Mouse (Mus musculus): ENCODE results near the gene Glipr1. TPM values are rescaled to one million over a fixed set of nuclear protein-coding genes. Genes with fewer than 3 reads are reported as not detected.

The Glipr1 gene
- polyA plus RNA-seq, 1 experiment from 2014 or later: 2.7 TPM

DNA sequence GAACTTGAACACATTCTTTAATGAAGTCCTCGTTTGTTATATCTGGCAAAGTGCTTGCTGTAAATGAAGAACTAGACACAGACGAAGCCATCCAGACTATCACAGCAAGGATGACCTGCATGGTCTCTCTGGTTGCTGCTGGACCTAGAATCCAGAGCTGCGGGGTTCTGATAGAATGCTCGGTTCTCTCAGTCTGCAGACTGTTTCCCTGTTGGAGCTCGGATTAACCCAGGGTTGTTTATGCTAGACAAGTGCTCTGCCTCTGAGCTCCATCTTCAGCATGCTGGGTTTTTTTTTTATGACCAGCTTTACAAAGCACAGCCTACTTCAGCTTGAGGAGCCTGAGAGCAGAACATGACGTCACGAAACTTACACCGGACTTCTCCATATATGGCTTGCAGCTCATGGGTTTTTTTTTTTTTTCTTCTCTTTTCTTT, 5.5 kb downstream of the Glipr1 start:
- Histone ChIP-seq H3K27ac (no peak overlapping the region), H3K9me3 (no peaks in the 10 kb centered on the region), H3K9ac (no peak overlapping the region), H3K4me1 (0 out of 2 replicates have a peak, but pooled peaks cover 4% of the 10 kb centered on the region), H3K4me3 (no peak overlapping the region), H3K36me3 (no peaks in the 10 kb centered on the region), H3K4me2 (replicated peaks) (no peak overlapping the region), H3K27me3 (no peaks in the 10 kb centered on the region)
- WGBS: 57% methylated on average over 8 of the region's 8 CpGs
- ATAC-seq (ENCODE audit: low FRiP score, low read depth): no peak

DNA sequence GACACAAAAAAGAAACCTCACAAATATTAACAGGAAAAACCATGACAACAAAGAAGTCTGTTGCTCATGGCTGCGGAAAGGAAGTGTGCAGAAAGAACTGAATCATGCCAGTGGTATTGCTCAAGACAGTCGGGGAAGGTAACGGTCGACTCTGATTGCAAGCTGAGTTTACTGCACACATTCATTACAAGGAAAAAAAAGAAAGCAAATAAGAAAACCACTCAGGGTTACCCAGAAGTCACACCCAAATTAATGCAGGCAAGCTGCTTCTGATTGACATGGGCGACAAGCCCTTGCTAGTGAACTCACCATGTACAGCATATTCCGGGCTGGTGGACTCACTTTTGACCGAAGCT, 5.9 kb downstream of the Glipr1 start:
- Histone ChIP-seq H3K36me3 (no peaks in the 10 kb centered on the region), H3K9me3 (no peaks in the 10 kb centered on the region), H3K9ac (no peak overlapping the region), H3K4me1 (0 out of 2 replicates have a peak, but pooled peaks cover 4% of the 10 kb centered on the region), H3K4me2 (replicated peaks) (no peak overlapping the region), H3K27ac (no peak overlapping the region), H3K4me3 (no peak overlapping the region), H3K27me3 (no peaks in the 10 kb centered on the region)
- ATAC-seq (ENCODE audit: low FRiP score, low read depth): no peak
- WGBS: 85% methylated on average over 7 of the region's 7 CpGs

DNA sequence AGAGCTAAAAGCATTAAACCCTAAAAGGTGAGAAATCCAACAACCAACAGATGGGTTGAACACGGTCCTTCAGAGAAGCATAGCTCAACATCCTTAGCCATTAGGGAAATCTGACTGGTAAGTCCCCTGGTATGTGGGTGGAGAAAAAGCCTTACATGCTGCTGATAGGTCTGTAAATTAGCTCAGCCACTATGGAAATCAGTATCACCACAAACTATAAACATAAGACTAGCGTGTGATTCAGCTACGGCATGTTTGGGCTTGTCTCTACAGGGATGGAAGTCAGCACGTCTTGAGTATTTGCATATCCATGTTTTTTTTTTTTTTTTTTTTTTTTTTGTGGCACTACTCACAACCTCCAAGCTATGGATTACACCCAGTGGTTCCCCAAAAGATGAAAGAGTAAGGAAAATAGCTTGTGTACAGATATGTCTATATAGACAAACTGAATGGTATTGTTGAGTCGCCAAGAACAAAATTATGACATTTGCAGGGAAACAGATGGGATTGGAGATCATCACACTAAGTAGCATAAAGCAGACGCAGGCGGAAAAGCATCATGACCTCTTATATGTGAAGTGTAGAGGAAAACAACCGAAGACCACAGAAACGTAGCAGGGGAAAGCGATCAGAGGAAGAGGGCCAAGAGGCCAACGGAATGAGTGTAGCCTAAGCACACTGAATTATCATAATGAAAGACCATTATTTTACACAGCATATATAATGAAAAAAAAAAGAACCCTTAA, 6.5 kb downstream of the Glipr1 start:
- Histone ChIP-seq H3K4me2 (replicated peaks) (no peak overlapping the region), H3K9me3 (no peaks in the 10 kb centered on the region), H3K9ac (no peak overlapping the region), H3K4me3 (no peak overlapping the region), H3K36me3 (no peaks in the 10 kb centered on the region), H3K27ac (no peak overlapping the region), H3K4me1 (0 out of 2 replicates have a peak, but pooled peaks cover 4% of the 10 kb centered on the region), H3K27me3 (no peaks in the 10 kb centered on the region)
- 87% methylated on average over 11 of the region's 11 CpGs for WGBS
- no peak for ATAC-seq (ENCODE audit: low FRiP score, low read depth)

DNA sequence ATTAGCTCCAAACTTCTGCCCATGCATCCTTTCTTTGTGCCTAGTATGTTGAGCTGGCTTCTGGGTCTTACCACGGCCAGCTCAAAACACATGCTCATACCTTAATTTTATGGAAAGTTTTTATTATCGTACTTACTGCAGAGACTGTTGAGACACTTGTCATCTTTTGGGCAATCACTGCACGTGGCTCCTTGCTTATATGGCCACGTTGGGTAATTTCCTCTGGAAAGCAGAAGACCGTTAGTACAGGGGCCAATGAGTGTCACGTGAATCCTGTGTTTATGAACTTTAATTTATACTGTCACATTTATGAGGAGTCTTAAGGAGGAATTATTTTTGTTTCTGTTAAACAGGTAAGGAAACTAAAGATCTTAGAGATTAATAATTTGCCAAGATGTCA, 16.0 kb downstream of the Glipr1 start:
- H3K27me3 ChIP-seq: no peaks in the 10 kb centered on the region
- no peaks in the 10 kb centered on the region for H3K9me3 ChIP-seq
- no peak overlapping the region for H3K4me2 ChIP-seq (replicated peaks)

DNA sequence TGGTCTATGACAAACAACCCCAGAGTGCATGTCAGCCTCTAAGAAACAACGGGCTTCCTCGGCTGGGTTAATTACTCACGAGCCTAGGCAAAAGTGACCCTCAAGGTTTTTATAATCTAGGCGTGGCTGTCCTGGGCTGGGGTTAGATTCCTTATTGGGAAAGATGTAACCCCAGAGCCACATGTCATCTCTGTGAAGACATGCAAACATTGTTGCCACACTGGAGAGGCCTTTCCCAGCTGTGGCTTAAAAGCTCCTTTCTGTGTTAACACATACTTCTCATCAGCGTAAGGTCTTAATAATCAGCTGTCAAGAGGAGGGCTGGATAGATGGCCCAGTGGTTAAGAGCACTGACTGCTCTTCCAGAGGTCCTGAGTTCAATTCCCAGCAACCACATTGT, 19.4 kb downstream of the Glipr1 start:
- Histone ChIP-seq H3K27me3 (no peaks in the 10 kb centered on the region), H3K27ac (no peak overlapping the region), H3K36me3 (peaks cover 77% of the 10 kb centered on the region), H3K4me3 (no peak overlapping the region), H3K9me3 (no peaks in the 10 kb centered on the region), H3K4me1 (no peaks in the 10 kb centered on the region), H3K4me2 (replicated peaks) (no peak overlapping the region), H3K9ac (no peak overlapping the region)
- 89% methylated on average over 5 of the region's 5 CpGs for WGBS
- no peak for ATAC-seq (ENCODE audit: low FRiP score, low read depth)

More for the DNA sequence above, 16.0 kb downstream of the Glipr1 start:
- Histone ChIP-seq H3K27ac (no peak overlapping the region), H3K9ac (no peak overlapping the region), H3K4me1 (no peaks in the 10 kb centered on the region), H3K4me3 (no peak overlapping the region), H3K36me3 (peaks cover 50% of the 10 kb centered on the region)
- ATAC-seq (ENCODE audit: low FRiP score, low read depth): no peak
- WGBS: 82% methylated on average over 6 of the region's 6 CpGs

DNA sequence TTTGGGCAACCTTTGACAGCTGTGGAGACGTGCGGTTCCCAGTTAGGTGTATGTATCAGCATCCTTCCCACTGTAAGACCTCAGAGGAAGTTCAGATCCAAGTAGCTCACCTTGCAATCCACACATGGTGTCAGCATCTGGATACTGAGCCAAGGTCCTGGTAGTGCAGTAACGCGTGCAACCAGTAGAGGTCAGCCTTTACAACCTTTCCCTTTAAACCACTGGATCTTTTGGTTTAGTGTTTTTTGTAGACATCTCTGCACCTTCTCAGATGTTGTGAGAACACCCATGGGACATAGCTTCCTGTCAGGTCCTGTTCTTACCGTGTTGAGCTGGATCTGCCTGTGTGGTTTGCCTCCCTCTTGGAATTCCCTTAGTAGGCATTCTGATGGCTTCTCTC, 24.8 kb downstream of the Glipr1 start:
- Histone ChIP-seq H3K4me3 (no peak overlapping the region), H3K4me1 (peaks cover 8% of the 10 kb centered on the region), H3K9ac (no peak overlapping the region), H3K27ac (no peak overlapping the region), H3K27me3 (no peaks in the 10 kb centered on the region), H3K9me3 (no peaks in the 10 kb centered on the region), H3K36me3 (peaks cover 54% of the 10 kb centered on the region), H3K4me2 (replicated peaks) (no peak overlapping the region)
- whole genome bisulfite sequencing: 40% methylated on average over 5 of the region's 5 CpGs
- peak; percentile 54; the same call in 1 of the 2 replicates for ATAC-seq (ENCODE audit: low FRiP score, low read depth)

DNA sequence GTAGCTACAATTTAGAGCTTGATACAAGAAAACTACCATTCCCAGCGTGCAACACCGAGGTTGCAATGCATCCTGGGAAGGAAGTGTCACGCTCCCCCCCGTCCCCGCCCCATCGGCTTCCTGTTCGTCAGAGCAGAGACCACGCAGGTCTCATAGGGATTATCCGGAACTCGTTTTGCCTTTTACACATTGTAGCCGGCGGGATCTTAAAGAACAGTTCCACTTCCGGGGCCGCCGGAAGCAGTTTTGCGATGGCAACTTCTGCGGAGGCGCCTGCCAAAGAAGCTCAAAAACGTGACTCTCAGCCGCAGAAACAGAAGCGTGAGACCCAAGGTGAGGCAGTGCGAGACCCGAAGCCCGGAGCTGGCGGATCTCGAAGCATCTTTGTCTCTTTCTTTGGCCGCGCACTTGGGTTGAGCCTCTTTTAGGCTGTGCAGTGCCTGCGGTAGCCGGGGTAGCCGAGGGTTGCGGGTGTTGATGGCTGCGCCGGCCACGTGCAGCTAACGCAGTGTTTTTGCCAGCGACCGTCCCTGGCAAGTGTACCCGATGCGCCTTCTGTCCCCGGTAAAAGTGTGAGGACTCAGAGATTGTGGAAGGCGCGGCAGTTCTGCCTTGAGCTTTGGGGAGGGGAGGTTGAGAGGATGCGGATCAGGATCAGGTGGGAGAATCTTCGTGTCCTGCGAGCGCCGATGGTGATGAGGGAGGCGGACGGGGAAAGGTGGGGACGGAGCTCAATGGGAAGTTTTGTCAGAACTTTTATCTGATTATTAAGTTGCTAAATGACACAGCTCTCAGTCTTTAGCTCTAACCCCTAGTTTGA, 29.7 kb downstream of the Glipr1 start, which contains the start of gene Krr1:
Krr1 (plus strand) TSS at position 123 of the 820 bp plus-strand sequence.
- Histone ChIP-seq H3K4me2 (replicated peaks) (peak within 1 kb of the TSS; percentile 84), H3K9ac (peak within 1 kb of the TSS; percentile 88), H3K36me3 (peaks cover 13% of the 10 kb centered on the region), H3K9me3 (no peaks in the 10 kb centered on the region), H3K4me3 (peak within 1 kb of the TSS; percentile 92), H3K27me3 (peaks cover 3% of the 10 kb centered on the region; the same call in 1 of the 2 replicates), H3K27ac (peak within 1 kb of the TSS; percentile 48; the same call in 1 of the 2 replicates), H3K4me1 (peaks cover 8% of the 10 kb centered on the region)
- WGBS: under 1% methylated on average over 51 of the region's 51 CpGs
- ATAC-seq (ENCODE audit: low FRiP score, low read depth): peak; percentile 98

DNA sequence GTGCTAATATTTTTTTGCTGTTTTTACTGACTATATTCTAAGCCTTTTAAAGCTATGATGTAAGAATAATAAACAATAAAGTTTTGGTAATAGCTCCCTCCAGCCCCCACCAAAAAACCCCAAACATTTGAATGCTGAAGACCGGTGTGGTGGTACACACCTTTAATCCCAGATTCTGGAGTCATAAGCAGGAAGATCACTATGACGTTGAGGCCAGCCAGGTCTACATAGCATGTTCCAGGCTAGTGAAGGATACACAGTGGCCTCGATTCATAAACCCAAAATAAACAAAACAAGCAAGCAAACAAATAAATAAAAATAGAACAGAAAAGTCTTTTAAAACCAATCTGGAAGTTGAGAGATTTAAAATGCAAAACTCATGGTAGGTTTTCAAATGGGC, 30.5 kb downstream of the Glipr1 start:
- WGBS: 80% methylated on average over 3 of the region's 3 CpGs
- H3K27ac ChIP-seq: no peak overlapping the region
- H3K36me3 ChIP-seq: peaks cover 10% of the 10 kb centered on the region
- no peaks in the 10 kb centered on the region for H3K9me3 ChIP-seq
- 0 out of 2 replicates have a peak, but pooled peaks have one; percentile 26 for ATAC-seq (ENCODE audit: low FRiP score, low read depth)
- no peak overlapping the region for H3K4me3 ChIP-seq
- peak overlapping the region; percentile 84 for H3K4me2 ChIP-seq (replicated peaks)
- H3K4me1 ChIP-seq: peaks cover 8% of the 10 kb centered on the region
- H3K27me3 ChIP-seq: peaks cover 3% of the 10 kb centered on the region; the same call in 1 of the 2 replicates
- H3K9ac ChIP-seq: no peak overlapping the region

DNA sequence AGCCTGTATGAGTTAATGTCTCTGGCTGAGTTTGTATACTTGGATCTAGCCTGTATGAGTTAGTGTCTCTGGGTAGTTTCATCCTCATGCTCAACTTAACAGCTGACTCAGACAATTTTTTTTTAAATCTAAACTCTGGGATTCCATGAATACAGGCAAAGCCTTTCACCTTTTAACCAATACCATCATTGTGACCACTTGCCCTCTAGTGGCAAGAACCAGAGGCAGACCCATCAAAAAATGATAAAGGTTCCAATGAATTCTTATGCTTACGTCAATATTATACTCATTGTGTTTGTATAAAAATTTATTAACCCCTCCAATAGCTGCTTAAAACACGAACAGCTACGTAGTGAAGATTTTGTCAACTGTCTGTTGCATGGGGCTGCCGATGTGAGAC, 36.0 kb downstream of the Glipr1 start:
- no peaks in the 10 kb centered on the region for H3K9me3 ChIP-seq
- no peak overlapping the region for H3K4me3 ChIP-seq
- H3K36me3 ChIP-seq: no peaks in the 10 kb centered on the region
- peaks cover 3% of the 10 kb centered on the region; the same call in 1 of the 2 replicates for H3K27me3 ChIP-seq
- no peak overlapping the region for H3K4me2 ChIP-seq (replicated peaks)
- no peak overlapping the region for H3K27ac ChIP-seq
- no peaks in the 10 kb centered on the region for H3K4me1 ChIP-seq
- 58% methylated on average over 4 of the region's 4 CpGs for WGBS
- no peak overlapping the region for H3K9ac ChIP-seq
- no peak for ATAC-seq (ENCODE audit: low FRiP score, low read depth)

DNA sequence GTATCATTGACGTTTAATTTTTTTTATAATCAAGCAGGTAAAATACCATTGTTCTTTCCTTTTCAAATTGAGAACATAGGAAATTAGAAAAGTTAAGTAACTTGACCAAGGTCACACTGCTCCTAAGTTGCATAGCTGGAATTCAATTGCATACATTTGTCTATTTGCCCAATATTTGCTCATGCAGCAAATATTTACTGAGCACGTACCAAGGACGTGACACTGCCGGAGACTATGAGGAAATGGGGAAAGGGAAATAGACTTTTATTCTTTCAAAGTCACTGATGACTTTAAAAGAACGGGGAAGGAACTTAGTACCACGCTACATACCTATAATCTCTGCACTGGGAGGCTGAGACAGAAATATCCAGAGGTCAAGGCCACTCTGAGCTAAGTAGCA, 42.0 kb downstream of the Glipr1 start:
- no peak for ATAC-seq (ENCODE audit: low FRiP score, low read depth)
- H3K27ac ChIP-seq: no peak overlapping the region

DNA sequence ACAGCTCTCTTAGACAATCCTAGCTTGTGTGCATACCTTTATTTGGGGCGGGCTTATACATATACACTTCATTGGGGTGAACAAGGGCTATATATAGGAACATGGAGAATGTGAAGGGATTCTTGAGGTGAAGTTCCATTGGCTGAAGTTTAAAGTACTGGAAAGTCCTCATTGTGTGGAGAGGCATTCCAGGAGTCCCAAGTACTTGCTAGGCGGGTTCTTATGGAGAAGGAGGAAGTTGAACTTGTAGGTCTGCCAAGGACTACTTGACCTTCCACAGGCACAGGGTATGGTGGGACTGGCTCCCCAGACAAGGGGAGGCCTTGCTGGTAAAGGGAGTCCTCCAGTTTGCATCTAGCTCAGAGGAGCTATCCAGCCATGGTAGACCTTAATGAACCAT, 43.1 kb downstream of the Glipr1 start:
- Histone ChIP-seq H3K27me3 (no peaks in the 10 kb centered on the region), H3K9ac (no peak overlapping the region), H3K36me3 (no peaks in the 10 kb centered on the region), H3K4me1 (no peaks in the 10 kb centered on the region), H3K27ac (no peak overlapping the region), H3K9me3 (no peaks in the 10 kb centered on the region), H3K4me3 (no peak overlapping the region), H3K4me2 (replicated peaks) (no peak overlapping the region)
- 85% methylated on average over 2 of the region's 2 CpGs for WGBS
- no peak for ATAC-seq (ENCODE audit: low FRiP score, low read depth)

More for the DNA sequence above, 42.0 kb downstream of the Glipr1 start:
- Histone ChIP-seq H3K9ac (no peak overlapping the region), H3K9me3 (no peaks in the 10 kb centered on the region), H3K27me3 (no peaks in the 10 kb centered on the region), H3K4me1 (no peaks in the 10 kb centered on the region), H3K4me3 (no peak overlapping the region), H3K4me2 (replicated peaks) (no peak overlapping the region), H3K36me3 (no peaks in the 10 kb centered on the region)
- 90% methylated on average over 6 of the region's 6 CpGs for WGBS

DNA sequence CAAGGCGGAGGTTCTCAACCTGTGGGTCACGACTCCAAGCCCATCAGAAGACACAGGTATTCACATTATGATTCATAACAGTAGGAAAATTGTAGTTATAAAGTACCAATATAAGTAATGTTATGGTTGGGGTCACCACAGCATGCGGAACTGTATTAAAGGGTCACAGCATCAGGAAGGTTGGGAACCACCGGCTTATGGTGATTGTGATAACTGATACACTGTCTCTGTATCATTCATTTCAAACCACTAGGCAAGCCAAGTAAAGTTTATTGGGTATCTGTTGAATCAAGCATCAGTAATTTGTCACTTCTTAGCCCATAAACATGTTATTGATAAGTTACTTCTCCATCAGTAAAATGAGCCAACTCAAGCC, 44.4 kb downstream of the Glipr1 start:
- no peaks in the 10 kb centered on the region for H3K9me3 ChIP-seq
- H3K4me2 ChIP-seq (replicated peaks): no peak overlapping the region
- WGBS: 41% methylated on average over 4 of the region's 4 CpGs
- no peak overlapping the region for H3K4me3 ChIP-seq
- no peak overlapping the region for H3K27ac ChIP-seq
- H3K9ac ChIP-seq: no peak overlapping the region
- 0 out of 2 replicates have a peak, but pooled peaks have one; percentile 1 for ATAC-seq (ENCODE audit: low FRiP score, low read depth)
- no peaks in the 10 kb centered on the region for H3K36me3 ChIP-seq
- no peaks in the 10 kb centered on the region for H3K27me3 ChIP-seq
- H3K4me1 ChIP-seq: no peaks in the 10 kb centered on the region

Data from limb, embryonic 13.5 days (tissue).